Mouse (Mus musculus): ENCODE measurements at regions not wholly inside any gene's neighbourhood (a gene's known extent, or its start where the extent isn't known, plus 50 kb on each side); places are given as distances from the start of the nearest gene placed in this dataset.

DNA sequence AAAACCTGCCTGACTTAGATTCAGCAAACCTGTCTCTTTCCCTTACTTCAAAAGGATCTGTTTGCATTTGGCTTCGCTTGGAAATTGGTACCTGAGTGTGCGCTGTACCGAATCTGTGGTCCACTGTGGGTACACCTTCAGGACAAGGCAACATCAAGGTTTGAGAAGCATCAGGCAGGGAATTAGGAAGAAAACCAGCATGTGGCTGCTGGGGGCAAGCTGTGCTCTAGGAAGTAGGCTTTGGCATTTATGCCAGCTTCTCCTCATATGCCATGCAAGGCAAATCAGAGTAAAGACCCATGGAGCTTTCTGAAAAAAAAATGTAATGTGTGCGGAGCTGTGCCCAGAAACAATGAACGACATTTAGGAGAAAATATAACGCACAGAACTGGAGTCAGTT lies 1031.6 kb upstream of the Adgrl4 start:
- TF ChIP-seq CTCF (IDR thresholded peaks at IDR 0.05; ENCODE audit: insufficient read depth, low read length) (no peak), POLR2A (IDR thresholded peaks at IDR 0.05; ENCODE audit: borderline replicate concordance, extremely low read depth, low read depth, low read length) (no peak)
